Mouse (Mus musculus): ENCODE results near the gene Ccdc9. TPM values are rescaled to one million over a fixed set of nuclear protein-coding genes. Genes with fewer than 3 reads are reported as not detected.

Ccdc9 gene
- total and polyA plus RNA-seq, 3 experiments = 63.6 to 97.1 TPM; not detected in 1

- H3K36me3 ChIP-seq (ENCODE audit: control insufficient read depth in 1 of 2, insufficient read depth in 2 of 2, low read length in 2 of 2) = peaks cover 0 to 10% of the 10 kb centered on the region in 2 experiments; a peak in 2 of 4 replicates
- H3K9me3 ChIP-seq (replicated peaks; ENCODE audit: insufficient read depth, low read length) = no peaks in the 10 kb centered on the region
- peaks cover 0 to 12% of the 10 kb centered on the region in 2 experiments; a peak in 2 of 4 replicates for H3K4me1 ChIP-seq (ENCODE audit: control insufficient read depth in 1 of 2, insufficient read depth in 2 of 2, low read length in 2 of 2)
- TF ChIP-seq JUND (IDR thresholded peaks at IDR 0.05; ENCODE audit: low read depth, low read length) (no peak), GABPA (IDR thresholded peaks at IDR 0.05; ENCODE audit: low read depth, low read length) (no peak), NRF1 (IDR thresholded peaks at IDR 0.05; ENCODE audit: insufficient read depth, low read depth, low read length, poor library complexity, severe bottlenecking) (no peak), CHD2 (IDR thresholded peaks at IDR 0.05; ENCODE audit: low read length) (no peak), HCFC1 (IDR thresholded peaks at IDR 0.05; ENCODE audit: low read depth, low read length) (no peak), MYB (IDR thresholded peaks at IDR 0.05; ENCODE audit: low read depth, low read length) (no peak), ZNF384 (IDR thresholded peaks at IDR 0.05; ENCODE audit: low read depth, low read length) (peak; percentile 70), RCOR1 (IDR thresholded peaks at IDR 0.05; ENCODE audit: low read depth, low read length) (no peak), ZMIZ1 (IDR thresholded peaks at IDR 0.05; ENCODE audit: low read depth, low read length) (no peak), GATA1 (IDR thresholded peaks at IDR 0.05; ENCODE audit: low read depth, low read length) (peak; percentile 44; the same call in 1 of the 2 replicates), MYC (IDR thresholded peaks at IDR 0.05; ENCODE audit: low read depth, low read length) (no peak; the same call in 1 of the 2 replicates), NELFE (IDR thresholded peaks at IDR 0.05; ENCODE audit: low read depth, low read length) (no peak), SMC3 (IDR thresholded peaks at IDR 0.05; ENCODE audit: low read depth, low read length) (peak; percentile 69), TAL1 (IDR thresholded peaks at IDR 0.05; ENCODE audit: low read length) (no peak), POLR2AphosphoS2 (IDR thresholded peaks at IDR 0.05; ENCODE audit: low read length) (no peak), ELF1 (IDR thresholded peaks at IDR 0.05; ENCODE audit: low read depth, low read length) (no peak), RAD21 (IDR thresholded peaks at IDR 0.05; ENCODE audit: low read depth, low read length) (peak; percentile 73), CTCF (IDR thresholded peaks at IDR 0.05 in 2 of 3, conservative IDR thresholded peaks at IDR 0.05 in 1 of 3; ENCODE audit: control insufficient read depth in 1 of 3, insufficient read depth in 1 of 3, low read depth in 2 of 3, low read length in 3 of 3, poor library complexity in 1 of 3, severe bottlenecking in 1 of 3) (peak; percentile 0 to 69 (median 64); a peak in 4 of 6 replicates), ZKSCAN1 (IDR thresholded peaks at IDR 0.05; ENCODE audit: low read depth, low read length) (no peak), ZC3H11A (IDR thresholded peaks at IDR 0.05; ENCODE audit: low read depth, low read length) (peak; percentile 51; the same call in 1 of the 2 replicates), USF2 (IDR thresholded peaks at IDR 0.05; ENCODE audit: borderline replicate concordance in 1 of 2, insufficient read depth in 1 of 2, low read depth in 1 of 2, low read length in 2 of 2) (no peak)
- H3K27ac ChIP-seq (ENCODE audit: control insufficient read depth, low read depth, low read length) = peak overlapping the region; percentile 100
- H3K79me2 ChIP-seq (ENCODE audit: control insufficient read depth, insufficient read depth, low read length, poor library complexity) = peaks cover 1% of the 10 kb centered on the region; the same call in 1 of the 2 replicates
- H3K9ac ChIP-seq (ENCODE audit: control insufficient read depth, low read depth, low read length, poor library complexity, severe bottlenecking) = peak overlapping the region; percentile 91
- DNase-seq (ENCODE audit: low read depth, low spot score) = peak; percentile 92
- H3K27me3 ChIP-seq (ENCODE audit: control insufficient read depth in 1 of 2, insufficient read depth in 2 of 2, low read length in 2 of 2) = no peaks in the 10 kb centered on the region
- H3K4me3 ChIP-seq (ENCODE audit: control insufficient read depth in 1 of 2, insufficient read depth in 1 of 2, low read depth in 2 of 2, low read length in 2 of 2) = peak overlapping the region in 1 of 2 experiments; percentile 17; a peak in 1 of 4 replicates
Measured at GRCm38 (mm10) chr7:16294346-16294745, 7.8 kb upstream of the Ccdc9 start.
